Mouse (Mus musculus): Measurements from ENCODE around the gene Arhgap25.

Gene Arhgap25

GRCm38 (mm10) chr6:87447217-87447616 lies 85.8 kb downstream of the Arhgap25 start:
- no peak for DNase-seq (ENCODE audit: low spot score in 2 of 2)

GRCm38 (mm10) chr6:87445222-87445621 lies 87.8 kb downstream of the Arhgap25 start:
- DNase-seq (ENCODE audit: low spot score in 2 of 2) = no peak

- no peak for DNase-seq (ENCODE audit: low spot score in 2 of 2)
These were observed 89.8 kb downstream of the Arhgap25 start for GRCm38 (mm10) chr6:87443253-87443652.

GRCm38 (mm10) chr6:87436745-87437144 lies 96.3 kb downstream of the Arhgap25 start:
- DNase-seq (ENCODE audit: low spot score in 2 of 2) = no peak

- DNase-seq (ENCODE audit: low spot score in 2 of 2) = no peak
These were observed 97.3 kb downstream of the Arhgap25 start for GRCm38 (mm10) chr6:87435791-87436190.

GRCm38 (mm10) chr6:87428487-87429044 lies 104.5 kb downstream of the Arhgap25 start, which contains the start of gene Bmp10:
Bmp10 (plus strand) TSS chr6:87428994.
- DNase-seq (ENCODE audit: low spot score in 2 of 2) = no peak

- DNase-seq (ENCODE audit: low spot score in 2 of 2) = no peak
These were observed 105.4 kb downstream of the Arhgap25 start for GRCm38 (mm10) chr6:87427616-87428015.

- no peak for DNase-seq (ENCODE audit: low spot score in 2 of 2)
These were observed 106.1 kb downstream of the Arhgap25 start for GRCm38 (mm10) chr6:87426954-87427353.

GRCm38 (mm10) chr6:87424037-87424816 lies 108.8 kb downstream of the Arhgap25 start:
- DNase-seq (ENCODE audit: low spot score in 2 of 2) = no peak

- no peak for DNase-seq (ENCODE audit: low spot score in 2 of 2)
These were observed 110.8 kb downstream of the Arhgap25 start for GRCm38 (mm10) chr6:87422304-87422703.

- no peak for DNase-seq (ENCODE audit: low spot score in 2 of 2)
These were observed 121.0 kb downstream of the Arhgap25 start for GRCm38 (mm10) chr6:87412011-87412410.
